ENCODE assay signal across 7 mouse cellular contexts in the genomic region with DNA sequence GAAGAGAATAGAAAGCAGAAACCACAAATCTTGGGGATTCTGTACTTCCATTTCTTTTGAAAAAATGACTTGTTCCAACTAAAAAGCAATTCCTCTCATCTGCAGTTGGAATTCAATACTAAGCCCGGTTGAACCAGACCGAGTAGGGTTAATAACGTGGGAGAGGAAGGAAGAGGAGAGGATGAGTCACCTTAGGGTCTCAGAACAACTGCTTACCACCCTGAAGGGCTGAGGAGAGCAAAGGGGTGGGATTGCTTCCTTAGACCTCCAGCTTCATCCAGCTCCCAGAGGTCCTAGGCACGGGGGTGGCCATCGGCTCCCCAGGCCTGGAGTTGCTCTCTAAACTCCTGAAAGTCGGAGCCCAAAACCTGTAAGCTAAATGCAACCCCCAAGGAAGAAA. TPM values are rescaled to one million over a fixed set of nuclear protein-coding genes. Genes with fewer than 3 reads are reported as not detected.
DNase-seq lines count a peak whose midpoint lies in the region; ATAC-seq lines count a peak whose summit lies in the region.

No protein-coding gene starts in this region.

- no peaks in the 10 kb centered on the region for H3K27me3 ChIP-seq in lung, embryonic 15.5 days
- H3K27me3 ChIP-seq in forebrain, embryonic 10.5 days (ENCODE audit: poor library complexity, severe bottlenecking): no peaks in the 10 kb centered on the region
- no peaks in the 10 kb centered on the region for H3K27me3 ChIP-seq in limb, embryonic 13.5 days
- H3K27me3 ChIP-seq in stomach, embryonic 14.5 days (ENCODE audit: control insufficient read depth, insufficient read depth, low read length): no peaks in the 10 kb centered on the region

- H3K9me3 ChIP-seq in lung, embryonic 15.5 days: no peaks in the 10 kb centered on the region
- no peaks in the 10 kb centered on the region for H3K9me3 ChIP-seq in forebrain, embryonic 10.5 days
- no peaks in the 10 kb centered on the region for H3K9me3 ChIP-seq in limb, embryonic 13.5 days
- no peaks in the 10 kb centered on the region for H3K9me3 ChIP-seq in stomach, embryonic 14.5 days (ENCODE audit: control insufficient read depth, low read depth, low read length)

- H3K4me2 ChIP-seq in lung, embryonic 15.5 days: peak overlapping the region; percentile 88
- H3K4me2 ChIP-seq in limb, embryonic 13.5 days (replicated peaks): peak overlapping the region; percentile 78
- peak overlapping the region; percentile 58 for H3K4me2 ChIP-seq in stomach, embryonic 14.5 days (replicated peaks; ENCODE audit: low read depth, low read length)

- peak overlapping the region; percentile 90 for H3K9ac ChIP-seq in lung, embryonic 15.5 days
- H3K9ac ChIP-seq in limb, embryonic 13.5 days: peak overlapping the region; percentile 90
- peak overlapping the region; percentile 79 for H3K9ac ChIP-seq in stomach, embryonic 14.5 days (replicated peaks; ENCODE audit: low read depth, low read length)

- no peak for DNase-seq in lung, postnatal 10 days
- no peak for DNase-seq in forebrain, embryonic 10.5 days (ENCODE audit: extremely low spot score, low spot score)
- DNase-seq in thymus, postnatal 10 days (ENCODE audit: low spot score in 2 of 2): no peak

- H3K4me1 ChIP-seq in lung, embryonic 15.5 days: peaks cover 39% of the 10 kb centered on the region
- peaks cover 51% of the 10 kb centered on the region for H3K4me1 ChIP-seq in forebrain, embryonic 10.5 days
- H3K4me1 ChIP-seq in limb, embryonic 13.5 days: peaks cover 41% of the 10 kb centered on the region
- H3K4me1 ChIP-seq in stomach, embryonic 14.5 days (ENCODE audit: control insufficient read depth, insufficient read depth, low read length): peaks cover 27% of the 10 kb centered on the region

- H3K36me3 ChIP-seq in lung, embryonic 15.5 days: peaks cover 23% of the 10 kb centered on the region; the same call in 1 of the 2 replicates
- peaks cover 56% of the 10 kb centered on the region for H3K36me3 ChIP-seq in forebrain, embryonic 10.5 days (replicated peaks)
- peaks cover 57% of the 10 kb centered on the region for H3K36me3 ChIP-seq in limb, embryonic 13.5 days
- peaks cover 10% of the 10 kb centered on the region for H3K36me3 ChIP-seq in stomach, embryonic 14.5 days (ENCODE audit: control insufficient read depth, insufficient read depth, low read length)

- ATAC-seq in lung, embryonic 15.5 days (ENCODE audit: borderline replicate concordance, extremely low read depth, low FRiP score, low TSS enrichment): no peak
- no peak for ATAC-seq in limb, embryonic 13.5 days (ENCODE audit: low FRiP score, low read depth)
- ATAC-seq in stomach, embryonic 14.5 days (ENCODE audit: insufficient number of reproducible peaks, insufficient read depth, low FRiP score, low read depth): no peak
- no peak for ATAC-seq in erythroid progenitor cell, adult 5-6 weeks (replicated peaks; ENCODE audit: low FRiP score, poor library complexity, severe bottlenecking)

- WGBS in lung, embryonic 15.5 days: 8% methylated on average over 6 of the region's 6 CpGs
- WGBS in forebrain, embryonic 10.5 days: 21% methylated on average over 6 of the region's 6 CpGs
- WGBS in limb, embryonic 13.5 days: 10% methylated on average over 6 of the region's 6 CpGs
- WGBS in stomach, embryonic 14.5 days: 8% methylated on average over 6 of the region's 6 CpGs

- peak overlapping the region; percentile 89 for H3K4me3 ChIP-seq in lung, embryonic 15.5 days
- peak overlapping the region; percentile 83 for H3K4me3 ChIP-seq in forebrain, embryonic 10.5 days
- H3K4me3 ChIP-seq in limb, embryonic 13.5 days: peak overlapping the region; percentile 76
- peak overlapping the region; percentile 67 for H3K4me3 ChIP-seq in stomach, embryonic 14.5 days (ENCODE audit: low read depth, low read length)

- H3K27ac ChIP-seq in lung, embryonic 15.5 days: peak overlapping the region; percentile 99
- H3K27ac ChIP-seq in forebrain, embryonic 10.5 days: peak overlapping the region; percentile 95
- peak overlapping the region; percentile 99 for H3K27ac ChIP-seq in limb, embryonic 13.5 days
- peak overlapping the region; percentile 98 for H3K27ac ChIP-seq in stomach, embryonic 14.5 days (ENCODE audit: low read length)

RNA-seq across cellular contexts. Expression of a gene that starts 0.5 kb away (rescaled TPM):
- 50.1 and 55.2 TPM in 2 replicates for polyA plus RNA-seq in lung, embryonic 15.5 days (2015; fragmentation: Nextera tagmentation; extraction: Ambion mirVana)
- polyA plus RNA-seq in forebrain, embryonic 10.5 days (2016; fragmentation: Nextera tagmentation; extraction: Ambion mirVana): 49.4 and 49.9 TPM in 2 replicates
- 58.8 and 66.8 TPM in 2 replicates for polyA plus RNA-seq in limb, embryonic 13.5 days (2015; fragmentation: Nextera tagmentation; extraction: Ambion mirVana)
- 40.0 and 40.2 TPM in 2 replicates for polyA plus RNA-seq in stomach, embryonic 14.5 days (2014; fragmentation: Nextera tagmentation; extraction: Ambion mirVana)
- 15.1 and 15.5 TPM in 2 replicates for total RNA-seq in erythroid progenitor cell, adult 5-6 weeks (2015; ENCODE audit: low replicate concordance)
- 23.5 and 24.6 TPM in 2 replicates for total RNA-seq in erythroid progenitor cell, adult 5-6 weeks (2017; ENCODE audit: low replicate concordance)

RNA-seq across cellular contexts. Expression of a gene that starts 0.8 kb away (rescaled TPM):
- polyA plus RNA-seq in lung, embryonic 15.5 days (2015; fragmentation: Nextera tagmentation; extraction: Ambion mirVana): 15.8 and 16.6 TPM in 2 replicates
- polyA plus RNA-seq in forebrain, embryonic 10.5 days (2016; fragmentation: Nextera tagmentation; extraction: Ambion mirVana): 19.0 and 19.2 TPM in 2 replicates
- 25.3 and 27.1 TPM in 2 replicates for polyA plus RNA-seq in limb, embryonic 13.5 days (2015; fragmentation: Nextera tagmentation; extraction: Ambion mirVana)
- 17.2 and 19.3 TPM in 2 replicates for polyA plus RNA-seq in stomach, embryonic 14.5 days (2014; fragmentation: Nextera tagmentation; extraction: Ambion mirVana)
- total RNA-seq in erythroid progenitor cell, adult 5-6 weeks (2015; ENCODE audit: low replicate concordance): 6.5 TPM in 1 of 2 replicates, not detected in the other
- 0.26 and 2.0 TPM in 2 replicates for total RNA-seq in erythroid progenitor cell, adult 5-6 weeks (2017; ENCODE audit: low replicate concordance)

RNA-seq across cellular contexts. Expression of a gene that starts 12.7 kb away (rescaled TPM):
- polyA plus RNA-seq in lung, embryonic 15.5 days (2015; fragmentation: Nextera tagmentation; extraction: Ambion mirVana): 2.9 and 4.0 TPM in 2 replicates
- 0.24 and 0.44 TPM in 2 replicates for polyA plus RNA-seq in forebrain, embryonic 10.5 days (2016; fragmentation: Nextera tagmentation; extraction: Ambion mirVana)
- polyA plus RNA-seq in limb, embryonic 13.5 days (2015; fragmentation: Nextera tagmentation; extraction: Ambion mirVana): 0.56 and 0.78 TPM in 2 replicates
- 0.78 and 1.2 TPM in 2 replicates for polyA plus RNA-seq in stomach, embryonic 14.5 days (2014; fragmentation: Nextera tagmentation; extraction: Ambion mirVana)
- 1.3 and 1.4 TPM in 2 replicates for total RNA-seq in erythroid progenitor cell, adult 5-6 weeks (2015; ENCODE audit: low replicate concordance)
- 0.90 and 1.9 TPM in 2 replicates for total RNA-seq in erythroid progenitor cell, adult 5-6 weeks (2017; ENCODE audit: low replicate concordance)

RNA-seq across cellular contexts. Expression of a gene that starts 13.8 kb away (rescaled TPM):
- 206 and 214 TPM in 2 replicates for polyA plus RNA-seq in lung, embryonic 15.5 days (2015; fragmentation: Nextera tagmentation; extraction: Ambion mirVana)
- 247 and 263 TPM in 2 replicates for polyA plus RNA-seq in forebrain, embryonic 10.5 days (2016; fragmentation: Nextera tagmentation; extraction: Ambion mirVana)
- polyA plus RNA-seq in limb, embryonic 13.5 days (2015; fragmentation: Nextera tagmentation; extraction: Ambion mirVana): 224 and 240 TPM in 2 replicates
- 204 and 209 TPM in 2 replicates for polyA plus RNA-seq in stomach, embryonic 14.5 days (2014; fragmentation: Nextera tagmentation; extraction: Ambion mirVana)
- 151 and 206 TPM in 2 replicates for total RNA-seq in erythroid progenitor cell, adult 5-6 weeks (2015; ENCODE audit: low replicate concordance)
- 162 and 172 TPM in 2 replicates for total RNA-seq in erythroid progenitor cell, adult 5-6 weeks (2017; ENCODE audit: low replicate concordance)

RNA-seq across cellular contexts. Expression of a gene that starts 18.1 kb away (rescaled TPM):
- polyA plus RNA-seq in lung, embryonic 15.5 days (2015; fragmentation: Nextera tagmentation; extraction: Ambion mirVana): 69.2 and 77.7 TPM in 2 replicates
- 88.0 and 92.9 TPM in 2 replicates for polyA plus RNA-seq in forebrain, embryonic 10.5 days (2016; fragmentation: Nextera tagmentation; extraction: Ambion mirVana)
- polyA plus RNA-seq in limb, embryonic 13.5 days (2015; fragmentation: Nextera tagmentation; extraction: Ambion mirVana): 30.2 and 34.0 TPM in 2 replicates
- polyA plus RNA-seq in stomach, embryonic 14.5 days (2014; fragmentation: Nextera tagmentation; extraction: Ambion mirVana): 69.6 and 76.6 TPM in 2 replicates
- 32.7 and 45.4 TPM in 2 replicates for total RNA-seq in erythroid progenitor cell, adult 5-6 weeks (2015; ENCODE audit: low replicate concordance)
- 23.9 and 91.4 TPM in 2 replicates for total RNA-seq in erythroid progenitor cell, adult 5-6 weeks (2017; ENCODE audit: low replicate concordance)
